Mouse (Mus musculus) olfactory bulb, adult 2 months (tissue): ENCODE data around the gene Cttnbp2. TPM values are rescaled to one million over a fixed set of nuclear protein-coding genes. Genes with fewer than 3 reads are reported as not detected.
"Not testable (repeated sequence)": the region's sequence is repeated elsewhere in the genome, so short reads cannot be mapped to it uniquely, and the experiment has no call there.

ENCODE experiments used
- H3K27ac ChIP-seq: fragments of 200-500 bp; 2 replicates; pipeline ENCODE4 v1.5.1; 2012; ENCODE audit warnings: low read depth, low read length; ENCODE audit not compliant: insufficient read depth
- H3K4me1 ChIP-seq: fragments of 200-500 bp; 2 replicates; pipeline ENCODE4 v1.6.1; 2012; ENCODE audit warnings: low read length; ENCODE audit not compliant: control insufficient read depth, insufficient read depth
- H3K4me3 ChIP-seq: fragments of 200-500 bp; 2 replicates; pipeline ENCODE4 v1.5.1; 2012; ENCODE audit warnings: mild to moderate bottlenecking, low read depth, low read length, moderate library complexity; ENCODE audit not compliant: insufficient read depth
- CTCF ChIP-seq: fragments of 200-500 bp; IDR thresholded peaks from 2 replicates; pipeline ENCODE4 v1.5.1; 2012; ENCODE audit warnings: low read depth, mild to moderate bottlenecking, low read length, moderate library complexity; ENCODE audit not compliant: insufficient read depth
- POLR2A ChIP-seq: fragments of 200-500 bp; IDR thresholded peaks from 2 replicates; pipeline ENCODE4 v1.6.1; 2012; ENCODE audit warnings: mild to moderate bottlenecking, low read depth, low read length, moderate library complexity; ENCODE audit not compliant: insufficient read depth
- WGBS: fragments of 180-500 bp; shearing (Covaris S2); methylation state at CpG from one replicate; pipeline ENCODE4 v1.1.7; 2018; 5-methylcytosine and 5-hydroxymethylcytosine counted together
- polyA plus RNA-seq: library from polyadenylated mRNA; stranded (reverse); fragments of >200 nt; gene quantifications from 2 replicates; pipeline ENCODE4 v1.2.4, GENCODE M21; 2012; ENCODE audit warnings: low replicate concordance; ENCODE audit not compliant: missing spikeins, insufficient read depth, insufficient read length

The Cttnbp2 gene
- polyA plus RNA-seq, 1 experiment, result 113 TPM

GRCm38 (mm10) chr6:18411505-18412225 is 103.0 kb downstream of the Cttnbp2 start:
- Histone ChIP-seq H3K4me1 (no peaks in the 10 kb centered on the region), H3K27ac (no peak overlapping the region), H3K4me3 (no peak overlapping the region)
- TF ChIP-seq CTCF (no peak), POLR2A (no peak)
- WGBS, result 97% methylated on average over 1 of the region's 1 CpGs

GRCm38 (mm10) chr6:18408445-18408844 is 106.2 kb downstream of the Cttnbp2 start:
- TF ChIP-seq CTCF (no peak), POLR2A (no peak)
- Histone ChIP-seq H3K4me1 (no peaks in the 10 kb centered on the region), H3K27ac (no peak overlapping the region), H3K4me3 (no peak overlapping the region)
- WGBS, result 70% methylated on average over 7 of the region's 7 CpGs

DNA sequence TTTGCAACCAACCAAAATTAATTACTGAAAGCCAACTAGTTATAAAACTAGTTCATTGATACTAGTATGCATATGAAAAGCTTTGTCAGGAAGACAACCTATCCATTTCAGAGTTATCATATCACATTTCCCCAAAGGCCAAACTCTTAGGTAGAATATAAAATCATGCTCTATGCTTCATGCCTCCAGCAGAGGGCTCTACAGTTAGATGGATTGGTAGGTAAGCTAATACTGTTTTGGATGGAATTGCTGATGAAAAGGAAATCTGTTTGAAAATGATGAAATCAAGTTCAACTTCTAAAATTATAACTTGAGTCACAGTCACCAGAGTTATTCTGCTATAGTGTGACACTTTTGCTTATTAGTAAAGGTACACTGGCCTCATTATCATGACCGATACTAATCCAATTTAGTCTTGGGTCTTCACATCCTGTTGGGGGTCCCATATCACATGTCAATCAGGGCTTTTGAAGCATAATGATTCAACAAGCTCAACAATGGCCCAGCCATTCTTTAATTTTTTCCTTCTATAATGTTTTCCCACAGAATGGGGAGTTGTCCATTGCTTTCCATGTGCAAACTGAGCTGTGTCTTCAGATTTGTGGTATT is 113.5 kb downstream of the Cttnbp2 start:
- H3K4me3 ChIP-seq, result no peak overlapping the region
- no peaks in the 10 kb centered on the region for H3K4me1 ChIP-seq
- 84% methylated on average over 1 of the region's 1 CpGs for WGBS
- no peak overlapping the region for H3K27ac ChIP-seq
- TF ChIP-seq CTCF (no peak), POLR2A (no peak)

DNA sequence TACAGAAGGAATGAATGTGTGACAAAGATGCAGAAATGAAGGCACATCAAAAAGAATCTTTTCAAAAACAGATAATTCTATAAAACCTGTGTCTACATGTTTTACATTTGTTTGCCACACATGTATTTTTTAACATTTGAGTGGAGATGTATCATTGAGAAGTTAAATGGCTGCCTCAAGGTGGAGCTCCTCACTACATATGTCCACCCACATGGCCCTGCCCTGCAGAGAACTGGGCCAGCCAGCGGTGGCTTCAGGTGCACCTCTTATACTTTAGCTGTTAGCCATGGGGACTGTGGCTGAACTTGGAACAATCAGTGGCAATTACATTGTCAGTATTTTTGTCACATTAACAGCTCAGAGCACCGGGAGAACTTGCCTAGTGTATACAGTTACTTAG is 133.3 kb downstream of the Cttnbp2 start:
- H3K4me3 ChIP-seq, result no peak overlapping the region
- H3K4me1 ChIP-seq, result no peaks in the 10 kb centered on the region
- WGBS, result 41% methylated on average over 2 of the region's 2 CpGs
- no peak overlapping the region for H3K27ac ChIP-seq
- TF ChIP-seq CTCF (no peak), POLR2A (no peak)

DNA sequence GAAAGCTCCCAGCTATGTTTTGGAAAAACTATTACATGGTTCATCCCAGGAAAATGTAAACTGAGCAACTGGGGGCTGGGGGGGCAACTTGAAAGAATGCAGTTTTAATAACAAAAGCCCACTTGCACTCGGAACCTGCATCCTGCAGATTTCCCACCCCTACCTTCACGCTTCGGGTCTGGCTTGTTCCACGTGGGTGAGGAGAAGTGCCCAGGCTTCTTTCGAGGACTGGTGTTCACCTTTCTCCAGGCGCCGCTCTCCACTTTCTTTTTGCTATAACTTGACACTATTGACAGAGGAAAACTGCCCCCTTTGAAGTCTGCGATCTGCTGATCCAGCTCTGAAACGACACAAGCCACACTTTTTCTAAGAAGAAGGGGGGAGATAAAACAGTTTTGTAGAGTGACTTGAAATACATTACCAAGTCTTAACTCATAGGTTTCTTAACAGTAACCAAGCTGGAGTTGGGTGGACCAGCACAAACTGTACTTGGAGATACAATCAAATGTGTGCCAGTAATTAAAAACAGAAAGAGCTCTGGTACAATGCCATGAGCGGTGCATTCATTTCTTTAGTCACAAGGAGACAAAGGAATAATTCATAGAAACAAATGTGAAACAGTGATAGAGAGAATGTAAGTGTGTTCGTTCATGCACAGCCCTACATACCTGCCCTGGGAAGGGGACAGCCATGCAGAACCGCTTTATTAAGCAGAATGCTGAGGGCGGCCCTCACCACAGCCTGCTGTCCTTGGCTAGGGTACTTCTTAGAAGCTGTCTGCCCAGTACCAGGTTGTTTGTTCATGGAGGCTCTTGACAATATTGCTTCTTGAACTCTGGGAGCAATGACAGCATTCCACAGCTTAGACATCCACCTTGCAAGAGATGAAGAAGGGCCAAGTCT is 134.1 kb downstream of the Cttnbp2 start:
- Histone ChIP-seq H3K27ac (0 out of 2 replicates have a peak overlapping the region, but pooled peaks have one; percentile 21), H3K4me3 (no peak overlapping the region), H3K4me1 (no peaks in the 10 kb centered on the region)
- TF ChIP-seq POLR2A (no peak), CTCF (no peak)
- WGBS, result 58% methylated on average over 13 of the region's 13 CpGs

- not testable (repeated sequence) for H3K4me3 ChIP-seq, H3K4me1 ChIP-seq, H3K27ac ChIP-seq
- WGBS, result 91% methylated on average over 2 of the region's 2 CpGs
These were observed 136.9 kb downstream of the Cttnbp2 start for GRCm38 (mm10) chr6:18377755-18378154.

DNA sequence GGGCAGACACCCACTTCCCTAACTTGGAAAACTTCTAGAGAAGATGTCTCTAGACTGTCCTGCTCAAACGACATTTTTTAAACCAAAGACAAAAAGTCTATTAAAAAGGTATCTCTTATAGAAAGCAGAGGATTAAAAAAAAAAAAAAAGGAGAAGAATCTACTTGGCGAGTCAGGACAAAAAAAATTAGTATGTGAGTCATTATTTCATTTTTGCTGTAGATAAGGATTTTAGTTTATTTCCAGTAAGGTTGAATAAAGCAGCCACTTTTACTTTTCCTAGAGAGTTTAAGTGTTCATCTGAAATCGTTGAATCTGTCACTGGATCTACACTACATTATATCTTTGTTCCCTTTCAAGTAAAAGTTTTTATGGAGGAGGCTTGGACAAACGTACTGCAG is 139.9 kb downstream of the Cttnbp2 start:
- Histone ChIP-seq H3K27ac (no peak overlapping the region), H3K4me1 (no peaks in the 10 kb centered on the region)
- 67% methylated on average over 4 of the region's 4 CpGs for WGBS

DNA sequence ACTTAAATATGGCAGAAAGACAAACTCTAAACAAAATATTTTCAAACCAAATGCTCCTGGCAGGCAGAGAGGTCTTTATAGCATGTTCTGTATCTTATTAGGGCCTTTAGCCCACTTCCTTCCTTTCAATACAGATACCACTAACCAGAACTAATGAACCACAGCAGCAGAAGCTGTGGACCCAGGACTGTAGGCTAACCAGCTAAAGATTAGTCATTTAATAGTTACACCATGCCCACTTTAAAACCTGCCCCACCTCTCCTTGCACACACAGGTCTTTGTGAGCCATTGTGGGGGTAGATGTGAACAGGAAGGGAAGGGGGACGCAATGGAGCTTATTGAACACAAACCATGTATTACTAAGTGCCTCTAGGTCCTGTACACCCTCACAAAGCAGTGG is 141.0 kb downstream of the Cttnbp2 start:
- TF ChIP-seq CTCF (no peak), POLR2A (no peak)
- WGBS, result 48% methylated on average over 1 of the region's 1 CpGs
- Histone ChIP-seq H3K27ac (no peak overlapping the region), H3K4me3 (no peak overlapping the region), H3K4me1 (no peaks in the 10 kb centered on the region)

More for the DNA sequence above, 139.9 kb downstream of the Cttnbp2 start:
- TF ChIP-seq POLR2A, result no peak
- TF ChIP-seq CTCF, result no peak
- no peak overlapping the region for H3K4me3 ChIP-seq
